19 mouse cellular contexts compared by ENCODE assay signal in genomic region chr19:42216699-42217373, GRCm38 (mm10). TPM values are rescaled to one million over a fixed set of nuclear protein-coding genes. Genes with fewer than 3 reads are reported as not detected.
DNase-seq lines count a peak whose midpoint lies in the region; ATAC-seq and TF ChIP-seq lines count a peak whose summit lies in the region.
"Had no signal": no experiment of that assay in that cellular context is flagged by ENCODE, and none has a peak within 500 bp of the region (broad histone marks: within the 10 kb centered on the region; RNA-seq: fewer than 3 reads in every experiment).

No protein-coding gene starts in this region.

- no peak for DNase-seq in forebrain, postnatal 0 days
- peak; percentile 54 for DNase-seq in left cerebral cortex, postnatal 4 days
- DNase-seq in left cerebral cortex, postnatal 14 days (ENCODE audit: low spot score in 2 of 2): no peak
- peak; percentile 4 for DNase-seq in A20 (ENCODE audit: low read depth, low spot score)
- DNase-seq in cerebellum, postnatal 14 days: peak; percentile 60 to 62
- DNase-seq in right cerebral cortex, postnatal 4 days: no peak
- no peak for DNase-seq in left cerebral cortex, adult 11 months (ENCODE audit: low spot score)
- DNase-seq: gastrocnemius, postnatal 36 days; lung, adult 18-20 months; lung, postnatal 36 days had no signal

- no peak overlapping the region for H3K4me3 ChIP-seq in forebrain, embryonic 13.5 days
- no peak overlapping the region for H3K4me3 ChIP-seq in forebrain, postnatal 0 days (ENCODE audit: low read depth, low read length)
- H3K4me3 ChIP-seq: embryonic facial prominence, embryonic 10.5 days; heart, embryonic 10.5 days; myocyte had no signal

- intact Hi-C loops in left cerebral cortex, postnatal 4 days (cut with DNase I): loop anchor here (5.0 kb wide), 1 partner anchor 55 kb away; no protein-coding TSS in a partner anchor
- intact Hi-C loops in left cerebral cortex, postnatal 14 days (cut with DNase I): loop anchor here (1.0 to 5.0 kb wide), 2 partner anchors 40 to 55 kb away; no protein-coding TSS in a partner anchor

- no peaks in the 10 kb centered on the region for H3K4me1 ChIP-seq in forebrain, embryonic 13.5 days
- no peaks in the 10 kb centered on the region for H3K4me1 ChIP-seq in forebrain, postnatal 0 days (ENCODE audit: insufficient read depth)

- ATAC-seq in forebrain, embryonic 13.5 days: peak; percentile 62; the same call in 1 of the 2 replicates
- ATAC-seq in forebrain, postnatal 0 days: no peak

- H3K9me3 ChIP-seq in forebrain, embryonic 13.5 days (replicated peaks): no peaks in the 10 kb centered on the region
- no peaks in the 10 kb centered on the region for H3K9me3 ChIP-seq in forebrain, postnatal 0 days (ENCODE audit: low read length)
- H3K9me3 ChIP-seq: embryonic facial prominence, embryonic 10.5 days; heart, embryonic 10.5 days had no signal

- no peak overlapping the region for H3K9ac ChIP-seq in forebrain, embryonic 13.5 days
- no peak overlapping the region for H3K9ac ChIP-seq in forebrain, postnatal 0 days

- no peaks in the 10 kb centered on the region for H3K27me3 ChIP-seq in forebrain, embryonic 13.5 days
- H3K27me3 ChIP-seq in forebrain, postnatal 0 days (ENCODE audit: insufficient read depth, low read length): no peaks in the 10 kb centered on the region

- no peaks in the 10 kb centered on the region for H3K36me3 ChIP-seq in forebrain, embryonic 13.5 days (ENCODE audit: poor library complexity, severe bottlenecking)
- no peaks in the 10 kb centered on the region for H3K36me3 ChIP-seq in forebrain, postnatal 0 days (ENCODE audit: insufficient read depth)
- H3K36me3 ChIP-seq: embryonic facial prominence, embryonic 10.5 days; heart, embryonic 10.5 days had no signal

- TF ChIP-seq CTCF in forebrain, postnatal 0 days (IDR thresholded peaks at IDR 0.05; ENCODE audit: low read depth): no peak

- WGBS in forebrain, embryonic 13.5 days: 75% methylated on average over 7 of the region's 7 CpGs
- whole genome bisulfite sequencing in forebrain, postnatal 0 days: 83% methylated on average over 7 of the region's 7 CpGs

- no peak overlapping the region for H3K27ac ChIP-seq in forebrain, embryonic 13.5 days
- H3K27ac ChIP-seq in forebrain, postnatal 0 days (ENCODE audit: low read depth, low read length): no peak overlapping the region
- H3K27ac ChIP-seq: embryonic facial prominence, embryonic 10.5 days; heart, embryonic 10.5 days had no signal

- H3K4me2 ChIP-seq in forebrain, embryonic 13.5 days: no peak overlapping the region
- no peak overlapping the region for H3K4me2 ChIP-seq in forebrain, postnatal 0 days (ENCODE audit: low read depth)
- H3K4me2 ChIP-seq: liver, embryonic 11.5 days had no signal

RNA-seq across cellular contexts. Expression of gene Sfrp5, which starts 14.8 kb away (rescaled TPM):
- 0.21 TPM in 1 of 2 replicates, not detected in the other for polyA plus RNA-seq in forebrain, embryonic 13.5 days (2015; fragmentation: Nextera tagmentation; extraction: Ambion mirVana)
- 1.8 and 3.7 TPM in 2 replicates for total RNA-seq in forebrain, postnatal 0 days (2014; rRNA removed)
- polyA plus RNA-seq in forebrain, postnatal 0 days (2015; fragmentation: Nextera tagmentation; extraction: Ambion mirVana): 2.7 and 3.4 TPM in 2 replicates
- 1 to 10 TPM in 1 of 2 experiments, under 1 TPM in 1; 0.92 to 1.6 TPM for total RNA-seq in left cerebral cortex, postnatal 4 days (2021)
- total RNA-seq in left cerebral cortex, postnatal 14 days (2021): under 1 TPM; 0.31 to 0.80 TPM
- total RNA-seq: common myeloid progenitor, adult 5-6 weeks; megakaryocyte-erythroid progenitor cell, adult 5-6 weeks had no signal
- polyA plus RNA-seq: C2C12 had no signal

RNA-seq across cellular contexts. Expression of gene Golga7b, which starts 30.5 kb away (rescaled TPM):
- 12.9 and 14.9 TPM in 2 replicates for polyA plus RNA-seq in forebrain, embryonic 13.5 days (2015; fragmentation: Nextera tagmentation; extraction: Ambion mirVana)
- total RNA-seq in forebrain, postnatal 0 days (2014; rRNA removed): 79.1 and 90.1 TPM in 2 replicates
- polyA plus RNA-seq in forebrain, postnatal 0 days (2015; fragmentation: Nextera tagmentation; extraction: Ambion mirVana): 44.7 and 61.4 TPM in 2 replicates
- 10 to 100 TPM; 87.4 to 88.9 TPM for total RNA-seq in left cerebral cortex, postnatal 4 days (2021)
- 100 to 1,000 TPM; 131 to 146 TPM for total RNA-seq in left cerebral cortex, postnatal 14 days (2021)
- total RNA-seq: common myeloid progenitor, adult 5-6 weeks; megakaryocyte-erythroid progenitor cell, adult 5-6 weeks had no signal
- polyA plus RNA-seq: limb, embryonic 11.5 days; liver, embryonic 11.5 days had no signal

RNA-seq across cellular contexts. Expression of gene Zfyve27, which starts 53.1 kb away (rescaled TPM):
- 43.5 and 45.6 TPM in 2 replicates for polyA plus RNA-seq in forebrain, embryonic 13.5 days (2015; fragmentation: Nextera tagmentation; extraction: Ambion mirVana)
- total RNA-seq in forebrain, postnatal 0 days (2014; rRNA removed): 70.8 and 94.4 TPM in 2 replicates
- 32.4 and 44.1 TPM in 2 replicates for polyA plus RNA-seq in forebrain, postnatal 0 days (2015; fragmentation: Nextera tagmentation; extraction: Ambion mirVana)
- 10 to 100 TPM; 94.5 to 96.4 TPM for total RNA-seq in left cerebral cortex, postnatal 4 days (2021)
- total RNA-seq in left cerebral cortex, postnatal 14 days (2021): 10 to 100 TPM; 93.8 to 94.6 TPM

Comparison
In these comparisons a context has a peak if more than half of its experiments do, and no peak if none do; other contexts are left out.
1. DNase-seq: peak in left cerebral cortex, postnatal 4 days (single experiment), A20 (single experiment) and cerebellum, postnatal 14 days (2 of 2); none in forebrain, postnatal 0 days (single experiment), left cerebral cortex, postnatal 14 days (0 of 2), right cerebral cortex, postnatal 4 days (single experiment) and left cerebral cortex, adult 11 months (single experiment).